In genomic region chr7:28265391-28265790, GRCm38 (mm10) we compare ENCODE assay signal across 16 mouse cellular contexts.
DNase-seq lines count a peak whose midpoint lies in the region.
"Had no signal": no experiment of that assay in that cellular context is flagged by ENCODE, and none has a peak within 500 bp of the region (broad histone marks: within the 10 kb centered on the region; RNA-seq: fewer than 3 reads in every experiment).

No protein-coding gene starts in this region.

- DNase-seq in 3134 (ENCODE audit: extremely low read depth, insufficient read length, low spot score) (peak; percentile 53), NIH3T3 (ENCODE audit: low read depth) (peak; percentile 21)
- DNase-seq in brain, adult 2 months (ENCODE audit: low read depth, low spot score) = peak; percentile 18
- no peak for DNase-seq in frontal cortex, postnatal 25 days (ENCODE audit: low spot score in 2 of 2)
- no peak for DNase-seq in kidney, adult 9 months
- DNase-seq: adrenal gland, adult 8-10 months; adrenal gland, postnatal 14 days; adrenal gland, postnatal 36 days; B cell, adult 2 months; cerebellum, adult 11 months; cerebellum, adult 18-20 months; cerebellum, adult 8-10 months; cerebellum, adult 9-11 months; cerebellum, postnatal 14 days; cerebellum, postnatal 36 days; forebrain, postnatal 0 days had no signal

Comparison
In these comparisons a context has a peak if more than half of its experiments do, and no peak if none do; other contexts are left out.
1. DNase-seq: peak in 3134 (single experiment), NIH3T3 (single experiment) and brain, adult 2 months (single experiment); none in frontal cortex, postnatal 25 days (0 of 2) and kidney, adult 9 months (single experiment).